Mouse (Mus musculus): ENCODE results near the gene Hspa2. TPM values are rescaled to one million over a fixed set of nuclear protein-coding genes. Genes with fewer than 3 reads are reported as not detected.

The Hspa2 gene
- polyA plus RNA-seq, 1 experiment, result not detected

DNA sequence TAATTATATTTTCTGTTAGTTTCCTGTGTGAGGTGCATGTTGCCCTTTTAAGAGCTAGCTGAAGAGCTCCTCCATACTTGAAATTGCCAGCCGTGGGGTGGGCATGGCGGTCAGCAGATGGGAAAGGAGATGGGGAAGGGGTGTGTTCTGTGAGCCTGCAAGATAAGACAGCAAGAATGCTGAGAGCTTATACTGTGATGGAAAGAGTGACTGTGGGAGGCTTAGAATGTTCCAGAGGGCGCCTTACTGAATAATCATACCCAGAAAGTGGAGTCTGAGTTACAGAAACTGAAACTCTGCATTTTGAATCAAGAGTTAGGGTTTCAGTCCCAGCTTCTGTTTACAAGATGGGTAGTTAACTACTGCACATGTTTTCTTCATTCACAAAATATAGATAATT, 28.5 kb upstream of the Hspa2 start:
- H3K27ac ChIP-seq (ENCODE audit: insufficient read depth, low read depth, low read length), result no peak overlapping the region
- WGBS, result 96% methylated on average over 3 of the region's 3 CpGs
- H3K4me1 ChIP-seq (ENCODE audit: control insufficient read depth, insufficient read depth, low read length), result peaks cover 5% of the 10 kb centered on the region; the same call in 1 of the 2 replicates
- TF ChIP-seq POLR2A (IDR thresholded peaks at IDR 0.05; ENCODE audit: insufficient read depth, low read depth, low read length) (no peak), CTCF (IDR thresholded peaks at IDR 0.05; ENCODE audit: insufficient read depth, low read depth, low read length) (no peak)
- H3K4me3 ChIP-seq (ENCODE audit: insufficient read depth, low read depth, low read length), result no peak overlapping the region

DNA sequence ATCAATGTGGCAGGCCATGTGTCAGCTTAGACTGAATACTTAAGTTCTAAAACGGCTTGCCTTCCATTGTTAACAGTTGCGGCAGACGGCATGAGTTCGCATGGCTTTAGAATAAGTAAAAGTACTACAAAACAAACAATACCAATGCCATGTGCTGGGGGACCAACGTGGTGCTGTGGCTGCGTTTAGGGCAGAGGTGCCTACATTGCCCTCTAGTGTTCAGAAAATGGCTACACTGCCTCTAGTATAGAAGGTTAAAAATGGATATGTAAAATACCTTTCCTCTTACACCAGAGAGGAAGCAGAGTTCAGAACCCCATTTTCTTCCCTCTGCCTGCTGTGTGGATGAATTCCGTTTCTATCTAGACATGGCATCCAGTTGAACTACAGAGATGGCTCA, 27.3 kb upstream of the Hspa2 start:
- 35% methylated on average over 7 of the region's 7 CpGs for WGBS
- no peak overlapping the region for H3K4me3 ChIP-seq (ENCODE audit: insufficient read depth, low read depth, low read length)
- H3K27ac ChIP-seq (ENCODE audit: insufficient read depth, low read depth, low read length), result no peak overlapping the region
- peaks cover 2% of the 10 kb centered on the region; the same call in 1 of the 2 replicates for H3K4me1 ChIP-seq (ENCODE audit: control insufficient read depth, insufficient read depth, low read length)
- no peak for TF ChIP-seq POLR2A (IDR thresholded peaks at IDR 0.05; ENCODE audit: insufficient read depth, low read depth, low read length)
- no peak for TF ChIP-seq CTCF (IDR thresholded peaks at IDR 0.05; ENCODE audit: insufficient read depth, low read depth, low read length)

DNA sequence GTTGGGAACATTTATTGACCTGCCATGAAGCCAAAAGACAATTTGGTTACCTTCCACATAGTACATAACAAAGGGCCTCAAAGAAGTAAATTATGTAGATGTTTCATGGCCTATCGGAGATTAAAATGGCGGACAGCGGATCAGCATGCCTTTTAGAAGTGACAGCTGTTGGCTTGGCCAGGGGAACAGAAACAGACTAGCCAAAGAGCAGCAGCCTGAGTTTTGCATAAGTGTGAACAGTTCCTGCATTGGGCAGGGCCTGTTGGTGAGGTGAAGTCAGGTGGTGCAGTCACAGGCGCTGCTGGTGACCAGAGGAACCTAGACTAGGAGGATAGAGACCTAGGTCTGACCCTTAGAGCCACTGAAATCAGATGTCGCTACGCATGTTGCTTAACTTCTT, 26.9 kb upstream of the Hspa2 start:
- TF ChIP-seq CTCF (IDR thresholded peaks at IDR 0.05; ENCODE audit: insufficient read depth, low read depth, low read length) (no peak), POLR2A (IDR thresholded peaks at IDR 0.05; ENCODE audit: insufficient read depth, low read depth, low read length) (no peak)
- Histone ChIP-seq H3K27ac (ENCODE audit: insufficient read depth, low read depth, low read length) (no peak overlapping the region), H3K4me3 (ENCODE audit: insufficient read depth, low read depth, low read length) (no peak overlapping the region), H3K4me1 (ENCODE audit: control insufficient read depth, insufficient read depth, low read length) (peaks cover 2% of the 10 kb centered on the region; the same call in 1 of the 2 replicates)
- 95% methylated on average over 6 of the region's 6 CpGs for WGBS

GRCm38 (mm10) chr12:76377726-76378125, 26.2 kb upstream of the Hspa2 start:
- 87% methylated on average over 3 of the region's 3 CpGs for WGBS
- Histone ChIP-seq H3K4me3 (ENCODE audit: insufficient read depth, low read depth, low read length) (no peak overlapping the region), H3K27ac (ENCODE audit: insufficient read depth, low read depth, low read length) (no peak overlapping the region), H3K4me1 (ENCODE audit: control insufficient read depth, insufficient read depth, low read length) (peaks cover 2% of the 10 kb centered on the region; the same call in 1 of the 2 replicates)
- TF ChIP-seq POLR2A (IDR thresholded peaks at IDR 0.05; ENCODE audit: insufficient read depth, low read depth, low read length), result no peak
- TF ChIP-seq CTCF (IDR thresholded peaks at IDR 0.05; ENCODE audit: insufficient read depth, low read depth, low read length), result no peak

DNA sequence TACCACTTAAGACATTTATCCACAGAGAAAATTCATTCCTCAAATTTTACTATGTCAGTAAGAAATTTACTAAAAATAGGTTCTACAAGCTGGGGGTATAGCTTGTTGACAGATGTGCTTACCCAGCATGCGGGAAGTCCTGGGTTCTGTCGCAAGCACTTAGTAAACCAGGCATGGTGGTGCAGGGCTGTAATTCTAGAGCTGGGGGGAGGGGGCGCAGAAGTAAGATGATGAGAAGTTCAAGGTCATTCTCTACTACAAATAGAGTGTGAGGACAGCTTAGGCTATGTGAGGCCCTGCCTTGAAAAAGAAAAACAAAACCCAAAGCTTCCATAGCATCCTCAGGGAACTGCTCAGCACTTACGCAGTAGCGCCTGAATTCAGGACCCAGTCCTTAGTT, 25.4 kb upstream of the Hspa2 start:
- no peak overlapping the region for H3K4me3 ChIP-seq (ENCODE audit: insufficient read depth, low read depth, low read length)

DNA sequence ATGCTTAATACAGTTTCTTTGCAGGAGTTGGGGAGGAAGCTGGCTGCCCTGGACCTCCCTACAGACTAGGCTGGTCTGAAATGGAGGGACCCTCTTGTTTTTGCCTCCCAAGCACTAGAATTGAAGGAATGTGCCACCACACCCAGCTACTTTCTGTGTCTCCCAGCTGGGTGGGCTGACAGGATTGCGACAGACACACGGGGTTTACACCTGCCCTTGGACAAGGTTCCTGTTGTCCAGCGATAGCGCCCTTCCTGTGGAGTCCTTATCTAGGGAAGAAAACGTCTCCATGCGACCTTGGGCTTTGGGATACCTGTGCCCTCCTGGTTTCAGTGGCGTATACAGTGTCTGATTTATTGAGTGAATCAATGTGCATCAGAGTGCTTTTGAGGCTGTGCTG, 23.8 kb upstream of the Hspa2 start:
- Histone ChIP-seq H3K4me3 (ENCODE audit: insufficient read depth, low read depth, low read length) (no peak overlapping the region), H3K4me1 (ENCODE audit: control insufficient read depth, insufficient read depth, low read length) (no peaks in the 10 kb centered on the region)
- WGBS, result 92% methylated on average over 7 of the region's 7 CpGs

More for the DNA sequence above, 25.4 kb upstream of the Hspa2 start:
- no peak for TF ChIP-seq POLR2A (IDR thresholded peaks at IDR 0.05; ENCODE audit: insufficient read depth, low read depth, low read length)
- TF ChIP-seq CTCF (IDR thresholded peaks at IDR 0.05; ENCODE audit: insufficient read depth, low read depth, low read length), result no peak
- Histone ChIP-seq H3K4me1 (ENCODE audit: control insufficient read depth, insufficient read depth, low read length) (no peaks in the 10 kb centered on the region), H3K27ac (ENCODE audit: insufficient read depth, low read depth, low read length) (no peak overlapping the region)
- WGBS, result 86% methylated on average over 5 of the region's 5 CpGs

DNA sequence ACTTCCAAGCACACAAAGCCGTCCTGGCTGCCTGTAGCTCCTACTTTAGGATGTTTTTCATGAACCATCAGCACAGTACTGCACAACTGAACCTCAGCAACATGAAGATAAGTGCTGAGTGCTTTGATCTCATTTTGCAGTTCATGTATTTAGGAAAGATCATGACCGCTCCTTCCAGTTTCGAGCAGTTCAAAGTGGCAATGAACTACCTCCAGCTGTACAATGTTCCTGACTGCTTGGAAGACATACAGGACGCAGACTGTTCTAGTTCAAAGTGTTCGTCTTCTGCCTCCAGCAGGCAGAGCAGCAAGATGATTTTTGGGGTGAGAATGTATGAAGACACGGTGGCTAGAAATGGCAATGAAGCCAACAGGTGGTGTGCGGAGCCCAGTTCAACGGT, 18.6 kb upstream of the Hspa2 start:
- WGBS, result 95% methylated on average over 8 of the region's 8 CpGs
- TF ChIP-seq POLR2A (IDR thresholded peaks at IDR 0.05; ENCODE audit: insufficient read depth, low read depth, low read length) (no peak), CTCF (IDR thresholded peaks at IDR 0.05; ENCODE audit: insufficient read depth, low read depth, low read length) (no peak)
- H3K4me1 ChIP-seq (ENCODE audit: control insufficient read depth, insufficient read depth, low read length), result peaks cover 3% of the 10 kb centered on the region; the same call in 1 of the 2 replicates
- H3K4me3 ChIP-seq (ENCODE audit: insufficient read depth, low read depth, low read length), result no peak overlapping the region
- H3K27ac ChIP-seq (ENCODE audit: insufficient read depth, low read depth, low read length), result no peak overlapping the region

More for the DNA sequence above, 23.8 kb upstream of the Hspa2 start:
- TF ChIP-seq CTCF (IDR thresholded peaks at IDR 0.05; ENCODE audit: insufficient read depth, low read depth, low read length) (no peak), POLR2A (IDR thresholded peaks at IDR 0.05; ENCODE audit: insufficient read depth, low read depth, low read length) (no peak)
- no peak overlapping the region for H3K27ac ChIP-seq (ENCODE audit: insufficient read depth, low read depth, low read length)

DNA sequence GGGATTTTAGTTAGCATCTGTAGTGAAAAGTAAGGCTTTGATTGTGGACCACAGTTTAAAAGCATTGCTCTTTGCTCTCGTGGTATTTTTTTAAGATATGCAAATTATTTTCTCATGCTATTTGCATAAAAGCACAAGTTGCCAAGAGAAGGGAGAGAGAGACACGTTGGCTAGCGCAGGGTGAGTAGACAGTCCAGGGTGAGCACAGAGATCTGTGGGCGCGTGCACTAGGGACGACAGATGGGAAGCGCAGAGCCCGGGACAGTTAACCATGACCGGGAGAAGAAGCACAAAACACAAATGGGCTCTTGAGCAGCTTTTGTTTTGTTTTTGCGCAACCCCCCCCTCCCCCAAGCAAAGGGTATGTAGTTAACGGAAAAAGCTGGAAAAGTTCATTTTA, 15.2 kb upstream of the Hspa2 start:
- no peak overlapping the region for H3K4me3 ChIP-seq (ENCODE audit: insufficient read depth, low read depth, low read length)
- H3K4me1 ChIP-seq (ENCODE audit: control insufficient read depth, insufficient read depth, low read length), result peaks cover 3% of the 10 kb centered on the region; the same call in 1 of the 2 replicates
- WGBS, result 69% methylated on average over 11 of the region's 11 CpGs
- no peak overlapping the region for H3K27ac ChIP-seq (ENCODE audit: insufficient read depth, low read depth, low read length)
- TF ChIP-seq CTCF (IDR thresholded peaks at IDR 0.05; ENCODE audit: insufficient read depth, low read depth, low read length) (no peak), POLR2A (IDR thresholded peaks at IDR 0.05; ENCODE audit: insufficient read depth, low read depth, low read length) (no peak)

DNA sequence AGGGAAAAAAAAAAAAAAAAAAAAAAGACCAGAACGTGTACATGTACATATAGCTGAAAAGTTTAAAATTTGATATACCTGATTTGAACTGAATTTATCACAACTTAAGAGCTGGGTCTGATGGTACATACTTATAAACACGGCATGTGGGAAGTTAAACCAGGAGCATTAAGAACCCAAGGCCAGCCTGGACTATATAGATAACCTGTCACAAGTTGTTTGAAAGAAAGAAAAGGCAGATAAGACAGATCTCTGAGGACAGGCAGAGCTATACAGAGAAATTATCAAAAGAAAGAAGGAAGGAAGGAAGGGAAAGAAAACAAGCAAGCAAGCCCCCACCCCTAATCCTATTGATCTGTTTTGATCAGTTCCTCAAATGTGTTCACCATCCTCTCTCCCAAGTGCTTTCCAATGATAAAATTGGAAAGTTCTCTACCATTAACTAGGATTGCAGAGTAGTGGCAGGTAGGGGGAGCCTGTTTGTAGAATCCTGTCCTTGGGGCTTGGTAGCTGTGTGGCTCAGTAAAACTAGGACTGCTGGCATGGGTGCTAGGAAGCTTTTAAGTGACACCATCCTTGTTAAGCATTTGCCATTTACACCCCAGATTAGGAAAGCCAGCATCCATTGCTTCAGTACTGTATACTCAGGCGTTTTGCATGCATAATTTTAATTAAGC, 12.2 kb upstream of the Hspa2 start:
- no peak for TF ChIP-seq CTCF (IDR thresholded peaks at IDR 0.05; ENCODE audit: insufficient read depth, low read depth, low read length)
- TF ChIP-seq POLR2A (IDR thresholded peaks at IDR 0.05; ENCODE audit: insufficient read depth, low read depth, low read length), result no peak
- no peak overlapping the region for H3K4me3 ChIP-seq (ENCODE audit: insufficient read depth, low read depth, low read length)
- H3K27ac ChIP-seq (ENCODE audit: insufficient read depth, low read depth, low read length), result no peak overlapping the region
- WGBS, result 85% methylated on average over 3 of the region's 3 CpGs
- H3K4me1 ChIP-seq (ENCODE audit: control insufficient read depth, insufficient read depth, low read length), result peaks cover 3% of the 10 kb centered on the region; the same call in 1 of the 2 replicates

All from olfactory bulb, adult 2 months (tissue).